Mouse (Mus musculus) forebrain, embryonic 11.5 days (tissue): ENCODE data around the gene Afap1. TPM values are rescaled to one million over a fixed set of nuclear protein-coding genes. Genes with fewer than 3 reads are reported as not detected.
A peak's percentile ranks its signal among the peaks of the same experiment; 100 is the strongest.

Source experiments
- ATAC-seq: fragments of 200-750 bp; cut with Nextera tagmentation; replicated peaks from 2 replicates; pipeline ENCODE4 v1.8.0; 2017; ENCODE audit warnings: moderate TSS enrichment; ENCODE audit not compliant: low FRiP score
- DNase-seq: peaks from one replicate; pipeline ENCODE4 v3.0.0-alpha.2; 2017; ENCODE audit warnings: low spot score
- H3K27ac ChIP-seq: fragments of 300-500 bp; sonication (generic); 2 replicates; pipeline ENCODE4 v1.5.1; 2014; ENCODE audit warnings: low read depth, low read length
- H3K27me3 ChIP-seq: fragments of 300-500 bp; sonication (generic); 2 replicates; pipeline ENCODE4 v1.6.1; 2014; ENCODE audit warnings: mild to moderate bottlenecking, low read length, mixed read lengths; ENCODE audit not compliant: control insufficient read depth, insufficient read depth
- H3K36me3 ChIP-seq: fragments of 300-500 bp; sonication (generic); 2 replicates; pipeline ENCODE4 v1.6.1; 2014; ENCODE audit warnings: mild to moderate bottlenecking, low read length, moderate library complexity, mixed read lengths; ENCODE audit not compliant: control insufficient read depth, insufficient read depth
- H3K4me1 ChIP-seq: fragments of 300-500 bp; sonication (generic); replicated peaks from 2 replicates; pipeline ENCODE4 v1.6.1; 2014; ENCODE audit warnings: low read length, mixed read lengths; ENCODE audit not compliant: control insufficient read depth, insufficient read depth
- H3K4me2 ChIP-seq: fragments of 300-500 bp; sonication (generic); 2 replicates; pipeline ENCODE4 v1.6.1; 2014; ENCODE audit warnings: low read depth, mild to moderate bottlenecking, low read length, moderate library complexity, mixed read lengths; ENCODE audit not compliant: severe bottlenecking
- H3K4me3 ChIP-seq: fragments of 300-500 bp; sonication (generic); 2 replicates; pipeline ENCODE4 v1.5.1; 2014; ENCODE audit warnings: low read depth, low read length
- H3K9ac ChIP-seq: fragments of 300-500 bp; sonication (generic); 2 replicates; pipeline ENCODE4 v1.6.1; 2014; ENCODE audit warnings: low read length
- H3K9me3 ChIP-seq: fragments of 300-500 bp; sonication (generic); 2 replicates; pipeline ENCODE4 v1.6.1; 2016; ENCODE audit warnings: low read length, mixed read lengths; ENCODE audit not compliant: control insufficient read depth
- WGBS: fragments of 180-500 bp; shearing (Covaris S2); extraction: QIAGEN DNeasy Blood & Tissue Kit; methylation state at CpG from one replicate; pipeline ENCODE4 v1.1.7; 2014; 5-methylcytosine and 5-hydroxymethylcytosine counted together
- polyA plus RNA-seq: library from polyadenylated mRNA; unstranded; fragments of >200 nt; fragmentation: Nextera tagmentation; extraction: Ambion mirVana; gene quantifications from 2 replicates; pipeline ENCODE4 v1.2.1, GENCODE M21; 2014

Gene Afap1
- polyA plus RNA-seq, 1 experiment from 2014 or later: 32.5 TPM

DNA sequence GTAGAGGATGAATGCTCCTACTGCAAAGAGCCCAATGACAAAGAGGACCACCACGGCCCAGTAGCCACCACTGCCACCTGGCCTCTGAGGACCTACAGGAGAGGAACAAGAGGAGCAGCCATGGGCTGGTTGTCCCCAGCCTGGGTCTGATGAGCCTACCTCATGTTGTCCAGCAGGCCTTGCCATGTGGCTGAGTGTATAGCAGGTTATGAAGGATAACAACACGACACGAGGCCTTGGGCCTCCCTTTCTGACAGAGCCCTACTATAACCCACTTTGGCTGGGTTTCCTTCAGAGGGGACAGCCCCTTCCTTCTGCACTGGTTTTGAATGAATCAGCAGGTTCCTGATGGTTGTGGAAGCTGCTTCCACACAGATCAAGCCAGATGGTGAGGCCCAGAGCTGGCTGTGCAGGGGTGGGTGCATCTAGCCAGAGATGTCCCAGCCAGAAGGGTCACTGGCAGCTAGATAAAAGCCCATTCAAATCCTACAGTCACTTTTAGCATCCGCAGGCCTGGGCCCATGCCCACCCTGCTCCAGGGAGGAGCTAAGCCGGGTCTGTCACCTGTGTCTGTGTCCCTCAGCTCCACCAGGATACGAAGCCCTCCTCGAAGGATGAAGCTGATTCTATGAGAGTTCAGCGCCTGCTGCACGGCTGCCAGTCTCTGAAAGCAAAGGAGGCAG lies 131.0 kb downstream of the Afap1 start:
- no peak overlapping the region for H3K27ac ChIP-seq
- H3K4me2 ChIP-seq: no peak overlapping the region
- H3K4me3 ChIP-seq: no peak overlapping the region
- H3K36me3 ChIP-seq: no peaks in the 10 kb centered on the region
- no peaks in the 10 kb centered on the region for H3K9me3 ChIP-seq
- 85% methylated on average over 9 of the region's 9 CpGs for WGBS
- H3K4me1 ChIP-seq: no peaks in the 10 kb centered on the region; the same call in 1 of the 2 replicates
- no peak for ATAC-seq
- no peak overlapping the region for H3K9ac ChIP-seq
- DNase-seq: no peak
- no peaks in the 10 kb centered on the region for H3K27me3 ChIP-seq

DNA sequence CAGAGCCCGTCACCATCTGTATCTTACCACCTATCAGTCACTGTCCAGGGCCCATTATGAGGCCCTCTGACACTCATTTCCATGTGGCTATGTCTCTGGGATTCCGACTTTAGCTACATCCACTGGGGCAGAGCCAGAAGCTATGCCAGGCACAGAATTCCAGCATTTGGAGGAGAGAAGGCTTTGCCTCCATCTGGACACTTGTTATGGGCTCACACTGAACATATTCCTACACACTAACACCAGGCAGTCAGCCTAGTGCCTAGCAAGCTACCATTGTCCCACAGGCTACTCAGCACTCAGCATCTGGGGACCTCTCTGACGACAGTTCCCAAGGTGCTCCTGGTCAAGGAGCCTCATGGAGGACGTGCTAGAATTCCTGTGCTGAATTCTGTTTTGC lies 132.0 kb downstream of the Afap1 start:
- H3K4me2 ChIP-seq: no peak overlapping the region
- no peak overlapping the region for H3K27ac ChIP-seq
- no peak overlapping the region for H3K4me3 ChIP-seq
- H3K36me3 ChIP-seq: no peaks in the 10 kb centered on the region
- H3K4me1 ChIP-seq: no peaks in the 10 kb centered on the region; the same call in 1 of the 2 replicates
- ATAC-seq: no peak
- no peak overlapping the region for H3K9ac ChIP-seq
- H3K9me3 ChIP-seq: no peaks in the 10 kb centered on the region
- WGBS: 88% methylated on average over 4 of the region's 4 CpGs
- no peak for DNase-seq
- H3K27me3 ChIP-seq: no peaks in the 10 kb centered on the region

DNA sequence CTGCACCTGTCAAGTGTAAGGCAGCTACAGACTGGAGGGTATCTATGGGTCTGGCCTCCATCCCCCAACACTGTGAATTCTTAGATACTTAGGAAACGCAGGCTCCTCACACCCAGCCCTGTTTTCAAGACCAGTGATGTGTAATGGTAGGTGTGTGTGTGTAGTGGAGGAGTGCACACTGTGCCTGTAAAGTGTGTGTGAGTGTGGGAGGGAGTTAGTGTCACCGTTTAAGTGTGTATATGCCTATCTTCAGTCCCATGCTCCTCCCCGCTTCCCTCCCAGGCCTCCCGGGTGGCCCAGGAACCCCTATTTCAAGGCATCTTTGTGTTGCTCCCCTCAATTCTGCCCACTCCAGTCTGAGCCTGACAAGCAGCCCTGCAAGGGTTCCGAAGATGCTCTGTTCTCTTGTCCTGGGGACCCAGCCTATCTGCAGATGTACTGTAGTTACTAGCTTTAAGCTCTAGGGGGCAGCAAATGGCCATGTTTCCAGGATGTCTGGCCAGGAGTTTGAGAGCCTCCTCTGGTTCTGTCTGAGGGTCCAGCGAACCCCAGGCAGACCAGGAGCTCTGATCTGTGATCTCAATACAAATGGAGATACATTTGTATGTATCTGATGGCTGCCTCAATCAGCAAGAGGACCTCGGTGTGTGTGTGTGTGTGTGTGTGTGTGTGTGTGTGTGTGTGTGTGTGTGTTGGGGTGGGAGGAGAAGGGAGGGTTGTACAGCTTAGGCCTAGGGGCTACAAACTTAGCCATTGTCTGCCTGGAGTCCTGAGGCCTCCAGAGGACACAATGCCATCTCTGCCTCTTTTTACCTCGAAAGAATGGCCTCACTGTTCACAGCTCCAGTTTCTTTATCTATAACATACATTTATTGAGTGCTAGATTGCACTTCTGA lies 140.7 kb downstream of the Afap1 start:
- H3K36me3 ChIP-seq: no peaks in the 10 kb centered on the region
- H3K4me1 ChIP-seq: no peaks in the 10 kb centered on the region
- DNase-seq (peak; percentile 74), ATAC-seq (peak; percentile 21; the same call in 1 of the 2 replicates)
- H3K9me3 ChIP-seq: no peaks in the 10 kb centered on the region
- H3K4me3 ChIP-seq: no peak overlapping the region
- H3K9ac ChIP-seq: no peak overlapping the region
- no peaks in the 10 kb centered on the region for H3K27me3 ChIP-seq
- no peak overlapping the region for H3K27ac ChIP-seq
- H3K4me2 ChIP-seq: no peak overlapping the region
- 45% methylated on average over 8 of the region's 8 CpGs for WGBS

DNA sequence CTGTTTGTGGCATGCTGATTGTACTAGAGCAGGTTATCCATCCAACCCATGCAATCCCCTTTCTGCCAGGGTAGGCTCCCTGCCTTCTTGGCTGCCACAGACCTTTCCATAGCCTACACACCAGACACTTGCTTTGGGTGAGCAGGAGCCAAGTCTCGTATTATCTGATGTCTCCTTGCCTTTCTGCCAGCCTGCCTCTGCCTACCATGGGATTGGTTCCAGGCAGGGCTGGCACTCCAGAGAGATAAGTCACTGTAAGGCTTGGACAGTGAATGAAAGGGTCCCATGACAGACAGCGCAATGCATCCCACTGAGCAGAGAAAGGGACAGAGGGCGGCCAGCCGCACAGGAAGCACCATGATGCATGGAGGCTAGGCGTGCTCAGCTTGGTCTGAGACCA lies 146.5 kb downstream of the Afap1 start:
- 91% methylated on average over 5 of the region's 5 CpGs for WGBS
- no peak overlapping the region for H3K4me3 ChIP-seq

DNA sequence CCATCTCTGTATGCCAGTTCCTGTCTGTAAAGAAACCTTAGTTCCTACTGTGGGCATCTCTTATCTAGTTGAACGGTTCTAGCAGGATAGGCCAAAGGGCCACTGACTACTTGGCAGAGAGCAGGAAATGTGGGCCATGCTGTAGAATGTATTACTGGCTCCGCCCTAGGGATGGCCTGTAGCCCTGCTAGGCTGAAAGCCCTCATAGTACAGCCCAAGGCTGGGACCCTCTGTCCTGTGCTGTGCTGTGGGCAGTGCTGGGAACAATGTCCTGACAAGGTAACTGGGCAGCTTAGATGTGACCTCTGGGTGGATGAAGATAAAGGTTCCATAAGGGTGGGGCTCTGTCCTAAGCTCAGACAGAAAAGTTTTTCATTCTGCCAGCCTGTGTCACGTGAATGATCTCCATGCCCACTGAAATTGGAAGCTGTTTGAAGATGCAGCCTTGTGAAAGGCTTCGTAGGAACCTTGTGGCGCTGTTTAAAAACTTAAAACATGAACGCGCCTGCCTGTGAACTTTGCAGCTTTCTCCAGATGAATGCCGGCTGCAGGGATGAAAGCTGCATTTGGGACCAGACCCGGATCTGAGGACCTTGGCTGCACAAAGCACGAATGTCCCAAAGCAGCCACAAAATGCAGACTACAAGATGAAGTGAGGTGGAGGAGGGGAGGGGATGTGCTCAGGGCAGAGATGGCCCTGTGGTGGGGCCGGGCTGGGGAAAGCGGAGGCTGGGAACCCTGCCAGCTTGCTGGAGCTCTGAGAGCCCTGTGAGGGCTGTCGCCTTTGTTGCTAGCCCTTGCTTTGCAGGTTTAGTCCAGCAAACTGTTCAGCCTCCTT lies 147.5 kb downstream of the Afap1 start:
- WGBS: 76% methylated on average over 13 of the region's 13 CpGs

More for the DNA sequence above, 146.5 kb downstream of the Afap1 start:
- H3K9ac ChIP-seq: no peak overlapping the region
- H3K27ac ChIP-seq: no peak overlapping the region
- no peaks in the 10 kb centered on the region for H3K9me3 ChIP-seq
- 0 out of 2 replicates have a peak, but pooled peaks cover 4% of the 10 kb centered on the region for H3K4me1 ChIP-seq
- DNase-seq (no peak), ATAC-seq (no peak)
- H3K27me3 ChIP-seq: no peaks in the 10 kb centered on the region
- H3K36me3 ChIP-seq: no peaks in the 10 kb centered on the region
- H3K4me2 ChIP-seq: no peak overlapping the region

DNA sequence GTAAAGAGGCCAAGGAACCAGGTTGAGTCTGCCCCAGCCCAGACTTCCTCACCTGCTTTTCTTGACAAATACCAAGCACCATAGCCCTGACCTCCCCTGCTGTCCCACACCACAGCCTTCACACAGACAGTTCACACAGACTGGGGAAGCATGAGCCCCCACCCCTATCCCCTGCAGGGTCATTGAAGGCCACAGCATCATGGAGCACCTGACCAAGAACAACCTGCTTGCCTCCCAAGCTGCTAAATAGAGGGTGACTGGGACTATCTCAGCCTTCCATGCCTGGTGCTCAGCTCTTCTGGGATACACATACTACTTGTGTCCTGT lies 148.1 kb downstream of the Afap1 start:
- no peak overlapping the region for H3K27ac ChIP-seq
- no peak overlapping the region for H3K4me2 ChIP-seq

More for the DNA sequence above, 147.5 kb downstream of the Afap1 start:
- H3K9ac ChIP-seq: no peak overlapping the region
- H3K36me3 ChIP-seq: no peaks in the 10 kb centered on the region
- H3K9me3 ChIP-seq: no peaks in the 10 kb centered on the region
- H3K27ac ChIP-seq: 0 out of 2 replicates have a peak overlapping the region, but pooled peaks have one; percentile 2
- H3K4me1 ChIP-seq: 0 out of 2 replicates have a peak, but pooled peaks cover 4% of the 10 kb centered on the region
- H3K27me3 ChIP-seq: no peaks in the 10 kb centered on the region
- H3K4me2 ChIP-seq: no peak overlapping the region
- DNase-seq: peak; percentile 59
- no peak for ATAC-seq
- H3K4me3 ChIP-seq: no peak overlapping the region

DNA sequence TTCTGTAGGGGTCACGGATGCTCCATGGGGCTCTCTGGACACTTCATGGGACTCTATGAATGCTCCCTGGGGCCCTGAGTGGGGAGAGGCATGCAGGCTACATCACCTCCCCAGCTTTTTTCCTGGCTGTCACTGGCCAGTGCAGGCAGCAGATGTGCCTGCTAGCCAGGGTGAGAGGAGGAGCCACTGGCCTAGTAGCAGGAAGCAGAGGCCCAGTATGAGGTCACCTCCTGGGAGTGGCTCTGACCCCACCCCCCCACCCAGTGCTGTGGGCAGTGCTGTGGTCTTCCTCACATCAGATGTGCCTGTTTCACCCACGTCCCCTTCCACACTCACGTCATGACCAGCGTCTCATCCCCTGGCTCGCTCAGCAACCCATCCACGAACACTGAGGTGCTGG lies 148.6 kb downstream of the Afap1 start:
- Histone ChIP-seq H3K4me1 (0 out of 2 replicates have a peak, but pooled peaks cover 4% of the 10 kb centered on the region), H3K9ac (no peak overlapping the region), H3K27me3 (no peaks in the 10 kb centered on the region), H3K4me2 (no peak overlapping the region), H3K4me3 (no peak overlapping the region), H3K27ac (no peak overlapping the region), H3K36me3 (no peaks in the 10 kb centered on the region), H3K9me3 (no peaks in the 10 kb centered on the region)
- no peak for DNase-seq
- ATAC-seq: no peak
- 83% methylated on average over 6 of the region's 6 CpGs for WGBS

More for the DNA sequence above, 148.1 kb downstream of the Afap1 start:
- 0 out of 2 replicates have a peak, but pooled peaks cover 4% of the 10 kb centered on the region for H3K4me1 ChIP-seq
- H3K27me3 ChIP-seq: no peaks in the 10 kb centered on the region
- no peaks in the 10 kb centered on the region for H3K36me3 ChIP-seq
- no peak overlapping the region for H3K4me3 ChIP-seq
- no peak overlapping the region for H3K9ac ChIP-seq
- ATAC-seq: no peak
- H3K9me3 ChIP-seq: no peaks in the 10 kb centered on the region
- no peak for DNase-seq

DNA sequence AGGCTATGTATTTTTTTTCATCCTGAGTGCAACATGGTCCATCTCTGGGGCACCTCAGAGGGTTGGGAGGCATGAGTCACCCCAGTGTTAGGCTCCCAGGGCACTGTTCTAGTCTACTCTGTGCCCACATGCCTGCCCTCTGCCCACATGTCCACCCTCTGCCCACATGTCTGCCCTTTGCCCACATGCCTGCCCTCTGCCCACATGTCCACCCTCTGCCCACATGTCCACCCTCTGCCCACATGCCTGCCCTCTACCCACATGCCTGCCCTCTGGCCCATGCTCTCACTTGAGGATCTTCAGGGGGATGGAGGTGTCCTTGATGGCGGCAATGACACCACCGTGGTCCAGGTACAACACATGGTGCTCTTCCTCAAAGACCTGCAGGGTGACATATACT lies 150.0 kb downstream of the Afap1 start:
- no peak for DNase-seq
- Histone ChIP-seq H3K27ac (no peak overlapping the region), H3K9ac (no peak overlapping the region), H3K4me1 (0 out of 2 replicates have a peak, but pooled peaks cover 4% of the 10 kb centered on the region), H3K9me3 (no peaks in the 10 kb centered on the region), H3K4me2 (no peak overlapping the region), H3K36me3 (no peaks in the 10 kb centered on the region), H3K27me3 (no peaks in the 10 kb centered on the region), H3K4me3 (no peak overlapping the region)
- WGBS: 92% methylated on average over 2 of the region's 2 CpGs
- ATAC-seq: no peak
